Mouse (Mus musculus): ENCODE data around the gene Tob1.
A peak's percentile ranks its signal among the peaks of the same experiment; 100 is the strongest.

Tob1 gene

GRCm38 (mm10) chr11:94182711-94183110 lies 28.5 kb upstream of the Tob1 start:
- no peak for DNase-seq (ENCODE audit: low read depth, low spot score)
- no peaks in the 10 kb centered on the region for H3K27me3 ChIP-seq (ENCODE audit: control insufficient read depth, insufficient read depth, low read length, poor library complexity, severe bottlenecking)
- H3K36me3 ChIP-seq (ENCODE audit: control insufficient read depth, insufficient read depth, low read length, poor library complexity, severe bottlenecking): no peaks in the 10 kb centered on the region

- Histone ChIP-seq H3K27me3 (ENCODE audit: control insufficient read depth, insufficient read depth, low read length, poor library complexity, severe bottlenecking) (no peaks in the 10 kb centered on the region), H3K36me3 (ENCODE audit: control insufficient read depth, insufficient read depth, low read length, poor library complexity, severe bottlenecking) (no peaks in the 10 kb centered on the region)
- DNase-seq (ENCODE audit: low read depth, low spot score): no peak
These were observed 28.1 kb upstream of the Tob1 start for GRCm38 (mm10) chr11:94183120-94183519.

- Histone ChIP-seq H3K27me3 (ENCODE audit: control insufficient read depth, insufficient read depth, low read length, poor library complexity, severe bottlenecking) (no peaks in the 10 kb centered on the region), H3K36me3 (ENCODE audit: control insufficient read depth, insufficient read depth, low read length, poor library complexity, severe bottlenecking) (no peaks in the 10 kb centered on the region)
- DNase-seq (ENCODE audit: low read depth, low spot score): no peak
These were observed 27.6 kb upstream of the Tob1 start for GRCm38 (mm10) chr11:94183671-94184070.

GRCm38 (mm10) chr11:94189579-94189978 lies 21.7 kb upstream of the Tob1 start:
- no peak for DNase-seq (ENCODE audit: low read depth, low spot score)

GRCm38 (mm10) chr11:94190665-94191064 lies 20.6 kb upstream of the Tob1 start:
- no peaks in the 10 kb centered on the region for H3K27me3 ChIP-seq (ENCODE audit: control insufficient read depth, insufficient read depth, low read length, poor library complexity, severe bottlenecking)
- no peaks in the 10 kb centered on the region for H3K36me3 ChIP-seq (ENCODE audit: control insufficient read depth, insufficient read depth, low read length, poor library complexity, severe bottlenecking)
- no peak for DNase-seq (ENCODE audit: low read depth, low spot score)

More at GRCm38 (mm10) chr11:94189579-94189978, 21.7 kb upstream of the Tob1 start:
- Histone ChIP-seq H3K36me3 (ENCODE audit: control insufficient read depth, insufficient read depth, low read length, poor library complexity, severe bottlenecking) (no peaks in the 10 kb centered on the region), H3K27me3 (ENCODE audit: control insufficient read depth, insufficient read depth, low read length, poor library complexity, severe bottlenecking) (no peaks in the 10 kb centered on the region)

DNA sequence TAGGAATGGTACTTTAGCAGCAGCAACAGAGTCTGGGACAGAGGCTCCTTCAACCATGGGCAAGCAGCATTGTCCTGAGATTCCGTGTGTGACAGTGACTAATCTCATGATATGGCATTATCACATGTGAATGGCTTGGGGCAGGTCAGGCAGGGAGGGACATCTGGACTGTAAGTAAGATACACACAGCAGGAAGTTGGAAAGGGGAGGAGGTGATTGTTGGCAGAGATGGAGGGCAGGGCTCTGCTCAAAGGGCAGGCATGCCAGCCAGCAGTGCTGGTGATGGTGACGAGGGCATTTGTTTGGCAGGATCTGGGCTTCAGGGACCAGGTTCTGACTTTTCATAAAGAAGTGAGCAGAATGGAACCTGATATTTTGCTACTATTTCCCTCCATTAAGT lies 18.1 kb upstream of the Tob1 start:
- DNase-seq (ENCODE audit: low read depth, low spot score): no peak
- no peaks in the 10 kb centered on the region for H3K27me3 ChIP-seq (ENCODE audit: control insufficient read depth, insufficient read depth, low read length, poor library complexity, severe bottlenecking)
- H3K36me3 ChIP-seq (ENCODE audit: control insufficient read depth, insufficient read depth, low read length, poor library complexity, severe bottlenecking): no peaks in the 10 kb centered on the region

DNA sequence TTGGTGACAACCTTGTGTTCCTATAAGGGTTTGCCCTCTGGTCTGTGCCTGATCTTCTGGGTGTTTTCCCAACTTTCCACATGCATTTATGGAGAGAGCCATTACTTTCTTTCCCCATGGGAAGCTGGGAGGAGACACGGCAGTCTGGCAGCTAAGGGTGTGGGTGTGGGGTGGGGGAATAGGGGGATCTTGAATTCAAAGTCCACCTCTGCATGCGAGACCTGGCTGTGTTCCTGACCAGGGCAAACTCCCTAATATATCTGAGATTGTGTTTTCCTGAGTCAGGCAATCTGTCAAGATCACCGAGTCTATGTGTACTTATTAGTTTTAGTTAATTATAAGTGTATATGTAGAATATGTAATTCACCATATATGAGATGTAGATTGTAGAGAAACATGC lies 14.9 kb upstream of the Tob1 start:
- Histone ChIP-seq H3K27me3 (ENCODE audit: control insufficient read depth, insufficient read depth, low read length, poor library complexity, severe bottlenecking) (no peaks in the 10 kb centered on the region), H3K36me3 (ENCODE audit: control insufficient read depth, insufficient read depth, low read length, poor library complexity, severe bottlenecking) (no peaks in the 10 kb centered on the region)
- DNase-seq (ENCODE audit: low read depth, low spot score): no peak

- Histone ChIP-seq H3K36me3 (ENCODE audit: control insufficient read depth, insufficient read depth, low read length, poor library complexity, severe bottlenecking) (no peaks in the 10 kb centered on the region), H3K27me3 (ENCODE audit: control insufficient read depth, insufficient read depth, low read length, poor library complexity, severe bottlenecking) (no peaks in the 10 kb centered on the region)
- DNase-seq (ENCODE audit: low read depth, low spot score): no peak
These were observed 12.7 kb upstream of the Tob1 start for GRCm38 (mm10) chr11:94198405-94199146.

- Histone ChIP-seq H3K36me3 (ENCODE audit: control insufficient read depth, insufficient read depth, low read length, poor library complexity, severe bottlenecking) (no peaks in the 10 kb centered on the region), H3K27me3 (ENCODE audit: control insufficient read depth, insufficient read depth, low read length, poor library complexity, severe bottlenecking) (no peaks in the 10 kb centered on the region)
- DNase-seq (ENCODE audit: low read depth, low spot score): no peak
These were observed 11.5 kb upstream of the Tob1 start for GRCm38 (mm10) chr11:94199771-94200170.

GRCm38 (mm10) chr11:94200422-94200821 lies 10.8 kb upstream of the Tob1 start:
- DNase-seq (ENCODE audit: low read depth, low spot score): no peak
- no peaks in the 10 kb centered on the region for H3K27me3 ChIP-seq (ENCODE audit: control insufficient read depth, insufficient read depth, low read length, poor library complexity, severe bottlenecking)
- no peaks in the 10 kb centered on the region for H3K36me3 ChIP-seq (ENCODE audit: control insufficient read depth, insufficient read depth, low read length, poor library complexity, severe bottlenecking)

DNA sequence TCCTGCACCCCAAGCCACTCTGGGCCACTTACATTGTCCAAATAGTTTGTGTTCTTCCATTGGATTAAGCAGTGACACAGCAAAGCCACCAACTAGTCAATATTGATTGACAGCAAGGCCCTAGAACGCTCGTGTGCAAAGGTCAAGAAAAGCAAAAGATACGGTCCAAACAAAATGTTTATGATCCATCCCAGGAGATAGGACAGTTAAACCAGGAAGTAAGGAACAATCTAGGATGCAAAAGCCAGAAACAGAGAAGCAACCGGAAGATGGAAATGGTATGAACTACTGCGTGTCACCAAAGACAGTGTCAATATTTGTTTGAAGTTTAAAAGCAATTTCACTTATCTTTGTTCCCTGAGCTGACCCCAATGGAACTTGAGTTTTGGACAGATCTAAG lies 9.1 kb upstream of the Tob1 start:
- Histone ChIP-seq H3K36me3 (ENCODE audit: control insufficient read depth, insufficient read depth, low read length, poor library complexity, severe bottlenecking) (no peaks in the 10 kb centered on the region), H3K27me3 (ENCODE audit: control insufficient read depth, insufficient read depth, low read length, poor library complexity, severe bottlenecking) (no peaks in the 10 kb centered on the region)
- no peak for DNase-seq (ENCODE audit: low read depth, low spot score)

DNA sequence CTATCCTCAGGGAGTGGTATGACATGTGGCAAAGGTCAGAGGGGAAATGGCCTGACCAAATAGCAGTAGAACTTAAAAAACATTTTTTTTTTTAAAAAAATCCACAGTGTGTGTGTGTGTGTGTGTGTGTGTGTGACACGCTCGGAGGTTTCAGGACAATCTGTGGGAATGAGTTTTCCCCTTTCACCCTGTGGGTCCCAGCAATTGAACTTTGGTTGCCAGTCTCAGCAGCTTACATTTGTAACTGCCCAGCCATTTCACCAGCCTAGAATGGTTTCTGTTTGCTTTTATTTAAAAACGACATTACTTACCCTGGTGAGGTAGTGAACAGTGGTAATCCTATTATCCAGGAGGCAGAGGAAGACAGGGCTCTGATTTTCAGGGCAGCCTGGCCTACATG lies 8.2 kb upstream of the Tob1 start:
- Histone ChIP-seq H3K27me3 (ENCODE audit: control insufficient read depth, insufficient read depth, low read length, poor library complexity, severe bottlenecking) (no peaks in the 10 kb centered on the region), H3K36me3 (ENCODE audit: control insufficient read depth, insufficient read depth, low read length, poor library complexity, severe bottlenecking) (no peaks in the 10 kb centered on the region)
- no peak for DNase-seq (ENCODE audit: low read depth, low spot score)

GRCm38 (mm10) chr11:94206398-94207114 lies 4.7 kb upstream of the Tob1 start:
- no peaks in the 10 kb centered on the region for H3K27me3 ChIP-seq (ENCODE audit: control insufficient read depth, insufficient read depth, low read length, poor library complexity, severe bottlenecking)
- no peaks in the 10 kb centered on the region for H3K36me3 ChIP-seq (ENCODE audit: control insufficient read depth, insufficient read depth, low read length, poor library complexity, severe bottlenecking)
- no peak for DNase-seq (ENCODE audit: low read depth, low spot score)

GRCm38 (mm10) chr11:94208811-94209675 lies 2.2 kb upstream of the Tob1 start:
- H3K27me3 ChIP-seq (ENCODE audit: control insufficient read depth, insufficient read depth, low read length, poor library complexity, severe bottlenecking): no peaks in the 10 kb centered on the region
- DNase-seq (ENCODE audit: low read depth, low spot score): no peak
- peaks cover 5% of the 10 kb centered on the region; the same call in 1 of the 2 replicates for H3K36me3 ChIP-seq (ENCODE audit: control insufficient read depth, insufficient read depth, low read length, poor library complexity, severe bottlenecking)

- DNase-seq (ENCODE audit: low read depth, low spot score): peak; percentile 53
- Histone ChIP-seq H3K27me3 (ENCODE audit: control insufficient read depth, insufficient read depth, low read length, poor library complexity, severe bottlenecking) (no peaks in the 10 kb centered on the region), H3K36me3 (ENCODE audit: control insufficient read depth, insufficient read depth, low read length, poor library complexity, severe bottlenecking) (peaks cover 5% of the 10 kb centered on the region; the same call in 1 of the 2 replicates)
These were observed 1.5 kb upstream of the Tob1 start for GRCm38 (mm10) chr11:94209695-94210131.

All from splenic B cell, adult 2 months (primary cell).